ENCODE assay signal across 17 mouse cellular contexts in the genomic region with DNA sequence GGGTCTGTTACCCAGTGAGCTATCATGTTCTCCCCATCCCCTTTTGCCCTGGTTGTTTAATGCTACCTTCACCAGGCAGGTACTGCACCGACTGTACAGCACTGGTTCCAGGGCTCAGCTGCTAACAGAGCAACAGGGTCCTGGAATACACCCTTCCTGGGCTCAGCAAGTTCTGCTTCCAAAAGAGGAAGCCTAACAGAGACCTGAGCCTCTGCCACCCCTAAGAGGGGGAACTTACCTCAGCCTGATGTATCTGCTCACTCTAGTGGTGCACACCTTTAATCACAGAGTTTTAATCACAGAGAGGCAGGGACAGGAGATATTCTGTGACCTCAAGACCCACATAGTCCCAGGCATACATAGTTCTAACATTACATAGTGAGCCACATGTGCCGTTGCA.
"Had no signal": no experiment of that assay in that cellular context is flagged by ENCODE, and none has a peak within 500 bp of the region (broad histone marks: within the 10 kb centered on the region; RNA-seq: fewer than 3 reads in every experiment).

No protein-coding gene starts in this region.

- H3K9ac ChIP-seq: liver, embryonic 14.5 days; lung, embryonic 15.5 days; neural tube, embryonic 12.5 days; neural tube, embryonic 15.5 days had no signal

- H3K36me3 ChIP-seq: lung, embryonic 15.5 days; neural tube, embryonic 12.5 days; neural tube, embryonic 15.5 days had no signal

- DNase-seq: kidney, adult 11 months; kidney, adult 9 months; kidney, postnatal 14 days; kidney, postnatal 4 days; layer of hippocampus, adult 9-11 months; lung, adult 18-20 months; lung, postnatal 10 days; lung, postnatal 36 days; midbrain, embryonic 14.5 days; retina, postnatal 1 day; thymus, postnatal 36 days had no signal

- H3K9me3 ChIP-seq: lung, embryonic 15.5 days; neural tube, embryonic 12.5 days; neural tube, embryonic 15.5 days had no signal

- H3K4me3 ChIP-seq: layer of hippocampus, adult 2 months; lung, embryonic 15.5 days; neural tube, embryonic 12.5 days; neural tube, embryonic 15.5 days had no signal

- H3K27ac ChIP-seq: layer of hippocampus, adult 2 months; liver, embryonic 14.5 days; lung, embryonic 15.5 days; neural tube, embryonic 12.5 days; neural tube, embryonic 15.5 days; stomach, postnatal 0 days had no signal
